Comparison of ENCODE assay signal across 30 mouse cellular contexts in genomic region chr15:10535969-10536368, GRCm38 (mm10). TPM values are rescaled to one million over a fixed set of nuclear protein-coding genes. Genes with fewer than 3 reads are reported as not detected.
"Had no signal": no experiment of that assay in that cellular context is flagged by ENCODE, and none has a peak within 500 bp of the region (broad histone marks: within the 10 kb centered on the region; RNA-seq: fewer than 3 reads in every experiment).

No protein-coding gene starts in this region.

- H3K27ac ChIP-seq: kidney, postnatal 0 days; layer of hippocampus, adult 2 months; liver, embryonic 13.5 days; midbrain, embryonic 12.5 days; midbrain, embryonic 15.5 days; neural tube, embryonic 13.5 days; stomach, postnatal 0 days had no signal

- H3K4me2 ChIP-seq: liver, embryonic 13.5 days; midbrain, embryonic 12.5 days; midbrain, embryonic 15.5 days; neural tube, embryonic 13.5 days had no signal

- H3K36me3 ChIP-seq: liver, embryonic 13.5 days; midbrain, embryonic 12.5 days; midbrain, embryonic 15.5 days; neural tube, embryonic 13.5 days had no signal

- H3K27me3 ChIP-seq: liver, embryonic 13.5 days; midbrain, embryonic 12.5 days; midbrain, embryonic 15.5 days; neural tube, embryonic 13.5 days had no signal

- DNase-seq: kidney, adult 18-20 months; kidney, postnatal 25 days; layer of hippocampus, adult 9-11 months; liver, embryonic 13.5 days; lung, adult 2 months; lung, postnatal 14 days; lung, postnatal 4 days; right cerebral cortex, postnatal 4 days; thymus, postnatal 25 days had no signal

- ATAC-seq: midbrain, embryonic 15.5 days had no signal

- H3K4me3 ChIP-seq: layer of hippocampus, adult 2 months; liver, embryonic 13.5 days; midbrain, embryonic 12.5 days; midbrain, embryonic 15.5 days; myocyte; neural tube, embryonic 13.5 days had no signal

- H3K9me3 ChIP-seq: liver, embryonic 13.5 days; midbrain, embryonic 12.5 days; midbrain, embryonic 15.5 days; neural tube, embryonic 13.5 days had no signal

- H3K4me1 ChIP-seq: midbrain, embryonic 12.5 days; midbrain, embryonic 15.5 days; neural tube, embryonic 13.5 days had no signal

- H3K9ac ChIP-seq: liver, embryonic 13.5 days; midbrain, embryonic 12.5 days; midbrain, embryonic 15.5 days; neural tube, embryonic 13.5 days had no signal

RNA-seq across cellular contexts. Expression of gene Ttc23l, which starts 22.5 kb away (rescaled TPM):
- total RNA-seq: layer of hippocampus, adult 2 months; layer of hippocampus, postnatal 25 days; left cerebral cortex, adult 18-20 months; left cerebral cortex, postnatal 25 days; liver, adult 2 months; megakaryocyte progenitor cell, adult 5-6 weeks; megakaryocyte-erythroid progenitor cell, adult 5-6 weeks; neutrophil, adult 5-6 weeks had no signal
- polyA plus RNA-seq: kidney, embryonic 14.5 days; kidney, postnatal 0 days; large intestine, adult 2 months; limb, embryonic 11.5 days; liver, adult 2 months; liver, embryonic 13.5 days; liver, embryonic 16.5 days; lung, adult 2 months; lung, embryonic 16.5 days; midbrain, embryonic 12.5 days; midbrain, embryonic 15.5 days; myocyte; neural tube, embryonic 13.5 days; stomach, embryonic 14.5 days; stomach, postnatal 0 days; thymus, postnatal 0 days had no signal
